Mouse (Mus musculus) cerebellum, postnatal 25 days (tissue): ENCODE measurements around the gene Ptpn14.

Experiments used
- DNase-seq, 2 experiments: peaks; one replicate each; pipeline ENCODE4 v3.0.0; 2021; ENCODE audit warnings: mixed read lengths in 2 of 2

Ptpn14 gene

DNA sequence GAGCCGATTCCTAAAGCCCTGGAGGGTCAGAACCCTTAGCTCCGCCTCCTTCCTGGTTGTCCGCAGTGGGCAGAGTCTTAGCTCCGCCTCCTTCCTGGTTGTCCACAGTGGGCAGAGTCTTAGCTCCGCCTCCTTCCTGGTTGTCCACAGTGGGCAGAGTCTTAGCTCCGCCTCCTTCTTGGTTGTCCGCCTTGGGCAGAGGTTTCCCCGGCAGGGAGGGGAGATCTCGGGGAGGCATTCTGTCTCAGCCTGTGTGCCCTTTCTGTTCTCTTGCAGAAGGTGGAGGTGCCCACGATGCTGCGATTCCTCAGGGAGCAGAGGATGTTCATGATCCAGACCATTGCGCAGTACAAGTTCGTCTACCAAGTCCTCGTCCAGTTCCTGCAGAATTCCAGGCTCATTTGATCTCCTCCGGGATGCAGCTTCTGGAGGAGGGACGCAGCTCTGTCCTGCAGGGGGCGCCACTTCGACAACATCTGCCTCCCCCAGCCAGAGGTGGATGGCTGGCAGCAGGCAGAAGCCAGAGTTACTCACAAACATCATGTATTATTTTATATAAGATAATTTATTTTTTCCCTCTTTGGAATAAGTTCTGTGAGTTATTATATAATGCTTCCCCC, 141.7 kb downstream of the Ptpn14 start:
- DNase-seq: no peak

DNA sequence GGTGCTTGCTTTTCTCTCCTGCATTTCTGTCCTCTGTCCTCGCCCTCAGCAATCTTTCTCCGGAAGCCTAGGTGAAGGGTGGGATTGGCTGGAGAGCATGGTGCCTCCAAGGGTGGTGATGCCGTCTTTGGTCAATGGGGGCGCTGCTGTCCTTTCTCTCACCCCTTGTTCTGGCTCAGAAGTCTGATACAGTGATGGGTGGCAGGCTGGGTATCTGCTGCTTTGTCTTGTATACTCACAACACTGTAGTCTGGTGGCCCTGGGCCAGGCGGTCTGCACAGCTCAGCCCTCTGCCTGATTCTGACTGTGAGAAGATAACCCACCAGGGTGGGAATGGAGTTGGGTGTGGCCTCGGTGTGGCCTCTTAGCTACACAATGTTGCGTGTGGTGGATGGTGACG, 142.5 kb downstream of the Ptpn14 start:
- no peak for DNase-seq

DNA sequence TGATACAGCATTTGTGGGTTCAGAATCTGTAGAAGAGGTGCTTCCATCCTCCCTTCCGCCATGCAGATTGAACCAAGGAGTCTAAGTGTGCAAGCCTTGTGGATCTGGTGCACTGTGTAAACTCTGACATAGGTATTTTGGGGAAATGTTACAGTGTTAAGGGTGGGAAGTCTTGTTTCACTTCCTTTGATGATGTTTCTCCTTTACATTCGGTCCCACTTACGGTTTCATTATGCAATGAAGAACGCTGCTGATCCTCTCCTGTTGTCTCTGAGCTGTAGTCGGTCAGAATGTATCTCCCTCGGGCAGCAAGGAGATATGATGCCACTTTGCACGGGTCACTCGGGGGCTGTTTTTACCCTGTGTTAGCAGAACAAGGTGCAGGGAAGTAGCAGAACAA, 143.6 kb downstream of the Ptpn14 start:
- no peak for DNase-seq

DNA sequence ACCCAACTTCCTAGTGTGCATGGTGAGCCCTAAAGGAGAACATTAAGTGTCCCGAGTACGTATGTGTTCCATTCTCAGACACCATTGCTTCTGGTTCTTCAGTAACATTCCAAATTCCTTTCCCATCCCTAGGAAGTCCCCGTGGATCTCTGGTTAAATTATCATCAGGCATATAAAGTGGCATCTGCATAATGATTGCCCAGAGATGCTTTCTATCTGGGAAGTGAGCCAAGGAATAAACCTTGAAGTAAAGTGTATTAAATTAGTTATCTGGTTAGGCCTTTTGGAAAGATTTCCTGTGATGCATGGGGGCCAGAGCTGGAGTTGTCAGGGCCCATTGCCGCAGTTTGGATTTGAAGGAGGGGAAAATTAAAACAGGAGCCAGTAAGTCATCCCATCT, 144.0 kb downstream of the Ptpn14 start:
- DNase-seq: no peak

DNA sequence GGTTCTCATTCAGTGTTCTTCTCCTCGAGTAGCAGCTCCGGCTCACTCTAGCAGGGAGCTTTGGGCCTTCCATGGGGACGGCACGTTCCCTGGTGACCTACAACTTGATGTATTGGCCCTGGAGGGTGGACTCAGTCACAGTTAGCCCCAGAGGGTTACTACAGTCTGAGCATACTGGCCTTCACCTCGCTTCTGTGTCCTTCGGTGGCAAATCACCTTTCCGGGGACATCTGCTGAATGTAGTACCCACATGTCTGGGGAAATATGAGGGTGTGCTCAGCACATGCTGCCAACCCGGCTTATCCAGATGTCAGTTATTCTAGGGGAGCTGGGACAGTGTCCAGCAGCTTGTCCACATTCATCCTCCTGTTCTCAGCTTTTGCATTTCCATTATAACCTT, 145.5 kb downstream of the Ptpn14 start:
- no peak for DNase-seq

DNA sequence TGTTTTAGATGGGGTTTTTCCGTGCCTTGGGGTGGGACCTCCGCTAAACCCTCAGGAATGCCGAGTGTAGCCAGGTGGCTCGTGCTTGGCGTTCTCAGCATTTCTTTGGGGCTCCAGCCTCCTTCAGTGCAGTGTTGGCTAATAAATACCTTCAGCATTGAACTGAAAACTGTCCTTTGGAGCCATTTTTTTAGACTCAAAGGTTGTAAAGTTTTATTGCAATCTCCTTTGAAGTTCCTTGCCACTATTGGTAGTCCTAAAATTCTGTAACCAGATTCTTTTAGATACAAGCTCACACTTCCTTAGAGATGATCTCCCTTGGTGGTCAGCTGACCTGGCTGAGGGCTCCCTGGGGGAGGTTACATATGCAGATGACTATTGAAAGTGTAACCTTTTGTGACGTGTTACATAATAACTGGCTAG, 147.4 kb downstream of the Ptpn14 start:
- no peak for DNase-seq

DNA sequence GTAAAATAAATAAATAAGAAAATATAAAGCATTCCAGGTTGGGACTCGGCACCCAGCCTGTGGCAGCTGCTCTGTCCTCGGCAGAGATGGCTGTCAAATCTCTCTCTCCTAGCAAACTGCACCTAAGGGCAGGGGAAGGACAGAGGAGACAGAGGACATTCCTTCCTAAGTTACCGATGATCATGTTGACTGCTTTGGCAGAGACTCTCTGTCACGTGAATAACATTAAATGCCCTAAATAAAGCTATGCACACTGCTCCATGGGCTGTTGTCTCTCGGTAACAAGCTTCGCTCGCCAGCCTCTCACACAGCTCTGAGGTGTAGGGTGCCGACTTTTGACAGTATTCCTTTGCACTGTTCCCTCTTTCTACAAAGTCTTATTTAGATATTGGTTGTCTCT, 148.1 kb downstream of the Ptpn14 start:
- no peak for DNase-seq

DNA sequence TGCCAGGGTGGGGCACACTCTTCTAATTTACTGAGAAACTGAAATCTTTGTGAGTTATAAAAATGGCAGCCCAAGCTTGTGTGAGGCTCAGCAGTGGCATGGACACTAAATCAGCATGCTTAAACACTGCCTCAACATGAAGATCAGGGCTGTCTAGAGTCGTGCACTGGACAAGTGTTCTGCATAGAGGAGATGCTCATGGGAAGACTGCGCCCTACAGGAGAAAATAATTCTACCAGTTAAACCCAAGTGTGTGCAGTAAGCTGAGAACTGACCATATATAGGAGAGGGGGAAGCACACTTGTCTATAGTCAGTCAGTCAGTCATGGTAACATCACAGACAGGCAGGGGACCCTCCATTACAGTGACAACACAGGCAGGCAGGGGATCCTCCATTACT, 151.1 kb downstream of the Ptpn14 start:
- DNase-seq: no peak

DNA sequence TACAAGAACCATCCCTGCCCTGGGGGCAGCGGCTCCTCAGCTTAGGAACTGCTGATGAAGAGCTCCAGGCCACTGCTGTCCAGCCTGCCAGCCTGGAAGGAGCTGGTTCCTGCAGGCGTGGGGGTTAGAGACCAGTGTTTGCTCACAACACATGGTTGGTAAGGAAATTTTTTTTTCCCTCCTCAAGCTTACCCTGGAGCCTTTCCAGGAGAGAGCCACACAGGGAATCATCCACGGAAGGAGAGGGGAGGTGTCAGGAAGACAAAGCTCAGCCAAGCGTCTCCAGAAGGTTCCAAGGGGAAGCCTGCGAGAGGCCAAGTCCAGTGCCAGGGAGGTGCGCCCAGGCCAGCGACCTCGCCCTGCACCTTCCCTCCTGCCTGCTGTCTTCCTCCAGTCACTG, 151.9 kb downstream of the Ptpn14 start:
- peak; percentile 70 to 72 for DNase-seq

DNA sequence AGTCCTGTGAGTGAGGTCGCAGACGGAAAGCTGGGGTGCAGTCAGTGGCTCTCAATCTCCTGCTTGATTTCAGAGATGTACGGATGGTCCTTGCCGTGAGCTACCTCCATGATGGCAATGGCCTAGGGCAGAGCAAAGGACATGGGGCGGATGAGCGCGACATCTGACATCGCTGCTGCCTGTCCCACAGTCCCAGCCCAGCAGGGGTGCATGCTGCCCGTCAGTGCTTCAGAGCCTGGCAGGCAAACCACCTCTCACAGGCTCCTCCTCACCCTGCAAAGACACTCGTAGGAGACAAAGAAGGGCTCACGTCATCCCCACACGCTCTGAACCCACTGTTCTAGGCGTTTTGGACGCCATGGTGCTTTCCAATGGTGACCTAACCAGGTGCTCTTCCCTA, 152.7 kb downstream of the Ptpn14 start:
- peak; percentile 32 to 51 for DNase-seq

DNA sequence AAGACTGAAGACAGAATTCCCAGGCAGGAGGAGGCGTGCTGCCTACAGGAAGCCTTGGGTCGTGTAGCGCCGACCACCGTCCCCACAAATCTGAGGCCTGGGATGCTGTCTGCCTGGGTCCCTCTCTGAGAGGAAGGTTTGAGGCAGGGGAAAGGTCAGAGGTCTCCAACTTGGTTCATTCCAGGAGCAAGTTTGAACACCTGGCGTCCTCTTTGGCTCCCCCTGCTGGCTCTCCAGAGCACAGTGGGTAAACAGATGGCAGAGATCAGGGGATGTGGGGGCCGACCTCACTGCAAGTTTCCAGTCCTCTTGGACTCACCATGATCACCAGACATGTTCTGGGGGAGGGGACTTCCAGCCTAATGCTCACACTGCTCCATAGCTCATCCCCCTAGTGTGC, 154.8 kb downstream of the Ptpn14 start:
- peak; percentile 62 to 76 for DNase-seq

DNA sequence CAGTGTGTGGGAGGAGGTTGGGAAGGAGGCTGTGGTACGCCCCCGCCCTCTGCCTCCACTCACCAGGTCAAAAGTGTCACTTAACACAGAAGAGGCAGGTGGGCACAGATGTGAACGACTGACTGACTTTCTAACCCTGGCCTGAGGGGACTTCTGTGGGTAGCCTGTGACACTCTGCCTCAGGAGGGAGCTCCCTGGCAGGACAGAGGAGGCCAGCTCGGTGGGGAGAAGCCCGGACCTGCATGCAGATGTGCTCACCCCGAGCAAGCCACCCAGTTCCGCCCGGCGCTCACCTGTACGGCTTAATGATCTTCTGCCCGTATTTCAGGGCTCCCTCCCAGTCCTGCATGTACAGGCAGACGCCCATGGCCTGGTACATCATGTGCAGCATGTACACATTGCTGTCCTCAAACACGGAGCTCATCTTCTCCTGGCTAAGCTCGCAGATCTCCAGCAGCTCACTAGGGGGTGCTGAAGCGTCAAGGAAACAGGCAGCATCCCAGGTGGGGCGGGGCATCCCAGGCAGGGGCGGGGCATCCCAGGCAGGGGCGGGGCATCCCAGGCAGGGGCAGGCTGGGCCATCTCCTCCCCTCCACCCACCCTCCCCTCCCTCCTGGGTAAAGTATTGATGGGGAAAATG, 155.6 kb downstream of the Ptpn14 start:
- peak; percentile 59 to 77 for DNase-seq

DNA sequence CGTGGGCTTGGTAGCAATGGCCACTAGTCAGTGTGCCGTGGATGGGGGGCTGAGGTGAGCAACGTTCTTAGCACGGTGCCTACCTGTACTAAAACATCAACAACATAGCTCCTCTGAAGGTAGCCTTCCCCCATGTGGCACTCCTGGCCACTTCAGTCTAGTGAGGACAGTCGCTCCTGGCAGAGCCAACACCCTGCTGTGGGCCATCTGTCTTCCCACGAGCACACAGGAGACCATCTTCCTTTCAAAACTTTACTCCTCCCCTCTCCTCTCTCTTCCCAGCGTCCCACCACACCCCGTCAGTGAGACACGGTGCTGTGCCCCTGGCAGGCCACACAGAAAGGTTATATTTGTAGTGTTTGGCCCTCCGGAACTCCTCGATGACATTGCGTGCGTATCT, 156.9 kb downstream of the Ptpn14 start:
- DNase-seq: peak; percentile 90 to 91

DNA sequence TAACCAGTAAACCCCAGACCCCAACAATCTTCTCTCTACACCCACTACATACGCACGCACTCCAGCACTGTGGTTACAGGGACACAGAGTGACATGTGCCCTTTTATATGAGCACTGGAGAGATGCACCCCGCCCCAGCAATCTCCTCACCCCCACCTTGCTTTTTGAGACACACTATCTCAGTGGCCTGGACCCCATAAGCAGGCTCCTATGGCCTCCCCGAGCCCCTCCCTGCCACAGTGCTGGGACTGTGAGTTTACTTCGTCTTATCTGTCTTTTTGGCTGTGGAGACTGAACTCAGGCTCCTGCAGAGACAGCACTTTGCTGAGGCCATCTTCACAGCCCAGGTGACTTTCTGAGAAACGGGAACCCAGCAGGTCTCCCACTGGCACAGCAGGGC, 157.9 kb downstream of the Ptpn14 start:
- DNase-seq: peak in 1 of 2 experiments; percentile 26

DNA sequence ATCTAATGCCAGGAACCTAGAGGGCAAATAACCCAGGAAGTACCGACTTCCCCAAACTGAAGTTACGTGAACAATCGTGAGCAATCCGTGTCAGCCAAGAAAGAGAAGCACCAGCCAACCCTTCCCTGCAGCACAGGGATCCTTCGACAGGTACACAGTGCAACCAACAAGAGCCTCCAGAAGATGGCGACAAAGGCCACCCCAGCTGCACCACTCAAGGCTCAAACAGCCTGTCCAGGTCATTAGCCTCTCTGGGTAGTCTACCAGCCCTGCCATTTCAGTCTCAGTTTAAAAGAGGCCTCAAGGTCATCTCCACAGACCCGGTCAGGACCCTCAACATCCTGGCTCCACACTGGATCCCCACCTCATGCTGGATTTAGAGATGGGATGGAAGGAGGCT, 159.4 kb downstream of the Ptpn14 start:
- peak; percentile 83 to 87 for DNase-seq

DNA sequence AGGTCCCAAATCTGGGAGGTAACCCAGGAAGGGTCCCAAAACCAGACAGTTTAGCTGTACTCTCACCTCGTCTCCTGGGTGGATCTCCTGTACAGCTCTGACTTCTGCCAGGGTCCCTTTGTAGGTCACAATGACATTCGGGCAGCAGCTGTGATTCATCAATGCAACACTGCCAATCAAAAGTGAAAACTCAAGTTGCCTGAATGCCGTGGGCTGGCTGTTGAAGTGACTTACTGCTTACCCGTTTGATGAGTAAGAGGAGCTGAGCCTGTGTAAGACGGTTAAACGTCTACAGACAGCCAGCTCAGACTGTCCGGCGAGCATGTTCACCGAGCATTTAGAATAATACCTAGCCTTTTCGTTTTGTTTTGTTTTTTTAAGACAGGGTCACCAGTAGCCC, 160.7 kb downstream of the Ptpn14 start:
- no peak for DNase-seq

DNA sequence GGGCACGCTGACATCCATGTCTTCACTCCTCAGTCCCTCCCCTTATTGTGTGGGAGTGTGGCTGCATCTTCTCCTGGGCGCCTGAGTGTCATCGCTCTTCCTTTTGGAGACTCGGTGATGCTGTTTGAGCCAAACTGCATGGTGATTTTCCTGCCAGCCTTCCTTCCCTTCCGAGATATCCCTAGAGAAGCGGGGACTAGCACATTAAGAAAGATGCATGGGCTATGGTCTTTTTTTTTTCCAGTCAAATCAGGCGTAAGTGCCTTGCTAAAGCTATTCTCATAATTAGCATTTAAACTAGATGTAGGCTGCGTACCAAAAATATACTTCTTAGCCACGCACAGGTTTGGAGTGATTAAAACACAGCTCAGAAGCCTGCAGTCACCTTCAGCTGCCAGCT, 166.1 kb downstream of the Ptpn14 start:
- peak in 1 of 2 experiments; percentile 18 for DNase-seq

DNA sequence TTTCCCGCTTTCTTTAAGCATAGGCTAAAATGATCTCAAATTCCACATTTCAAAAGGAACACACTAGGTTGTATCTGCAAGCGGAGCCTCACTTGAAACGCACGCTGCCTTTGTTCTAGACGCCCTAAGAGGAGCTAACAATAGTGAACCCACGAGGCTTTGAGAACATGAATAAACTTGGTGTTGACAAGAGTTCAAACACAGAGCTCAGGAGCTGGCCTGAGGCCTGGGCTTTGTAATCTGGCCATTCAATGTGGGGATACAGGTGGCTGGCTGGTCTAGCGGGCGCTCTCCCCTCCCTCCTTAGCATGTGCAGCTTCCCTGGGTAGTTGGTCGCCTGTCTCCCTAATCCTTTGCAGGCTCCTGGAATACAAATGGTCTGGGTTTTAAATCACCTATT, 169.8 kb downstream of the Ptpn14 start:
- no peak for DNase-seq

DNA sequence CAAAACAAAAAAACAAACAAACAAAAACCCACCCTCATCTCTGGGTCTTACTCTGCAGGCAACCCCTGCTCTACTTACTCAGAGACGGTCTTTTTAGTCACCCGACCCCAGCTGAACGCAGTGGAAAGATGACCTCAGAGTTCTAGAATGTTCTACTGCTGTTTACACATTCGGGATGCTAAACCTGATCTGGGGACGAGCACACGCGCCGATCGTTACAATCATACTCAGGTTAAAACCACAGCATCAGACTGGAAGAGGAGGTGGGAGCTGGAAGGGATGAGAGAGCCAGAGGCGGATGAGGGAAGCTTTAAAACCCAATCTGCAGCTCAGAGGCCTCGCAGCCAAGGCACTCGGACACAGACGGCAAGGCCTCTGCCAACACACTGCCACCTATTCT, 170.6 kb downstream of the Ptpn14 start:
- DNase-seq: no peak

DNA sequence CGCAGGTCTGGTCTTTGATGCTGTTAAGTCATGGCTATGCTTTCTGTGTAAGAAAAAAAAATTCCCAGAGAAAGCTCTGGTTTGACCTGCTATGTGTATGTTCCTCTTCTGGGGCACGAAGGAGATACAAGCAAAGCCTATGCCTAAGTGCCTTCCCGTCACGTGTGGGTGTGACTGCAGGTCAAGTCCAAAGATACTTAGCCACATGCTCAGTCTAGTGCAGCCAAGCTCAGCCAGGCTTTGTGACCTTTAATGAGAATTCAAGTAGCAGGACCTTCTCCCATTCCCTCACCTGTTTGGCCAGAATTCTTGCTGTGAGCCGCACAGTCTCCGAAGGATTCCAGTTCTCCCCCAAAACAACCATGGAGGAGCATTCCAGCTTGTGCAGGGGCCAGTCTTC, 171.5 kb downstream of the Ptpn14 start:
- DNase-seq: no peak

DNA sequence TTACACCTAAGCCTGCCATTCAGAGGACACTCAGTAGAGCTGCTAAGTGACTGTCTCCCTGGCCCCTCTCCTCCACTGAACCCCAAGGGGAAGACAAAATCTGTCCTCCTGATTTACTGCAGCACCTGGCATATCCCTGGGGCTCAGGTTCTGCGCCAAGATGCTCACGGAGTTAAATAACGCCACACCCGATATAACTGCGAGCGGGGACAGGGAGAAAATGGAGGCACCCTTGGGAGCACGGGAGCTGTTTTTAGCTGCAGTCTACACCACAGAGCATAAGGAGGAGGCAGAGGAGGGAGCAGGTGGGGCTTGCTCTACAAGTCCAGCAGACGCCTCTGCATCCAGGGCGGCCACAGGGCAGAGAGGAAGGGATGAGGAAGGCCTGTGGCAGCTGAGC, 174.3 kb downstream of the Ptpn14 start:
- DNase-seq: peak; percentile 48 to 55

DNA sequence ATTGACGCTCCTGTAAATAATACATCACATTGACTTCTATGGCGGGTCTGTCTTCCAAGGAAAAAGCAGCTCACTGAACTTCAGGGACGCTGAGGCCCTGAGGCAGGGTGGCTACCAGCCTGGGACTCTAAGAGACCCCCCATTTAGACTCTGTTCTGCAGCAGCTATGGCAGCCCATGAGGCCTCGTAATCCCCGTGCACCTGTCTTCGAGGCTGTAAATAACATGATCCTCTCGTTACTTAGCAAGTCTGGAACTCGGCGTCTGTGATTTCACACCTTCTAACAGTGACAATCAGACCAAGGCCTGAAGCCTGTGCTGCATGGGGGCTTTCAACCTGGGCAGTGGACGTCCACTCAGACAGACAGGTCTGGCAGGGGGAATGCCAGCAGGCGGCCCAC, 175.1 kb downstream of the Ptpn14 start:
- no peak for DNase-seq

DNA sequence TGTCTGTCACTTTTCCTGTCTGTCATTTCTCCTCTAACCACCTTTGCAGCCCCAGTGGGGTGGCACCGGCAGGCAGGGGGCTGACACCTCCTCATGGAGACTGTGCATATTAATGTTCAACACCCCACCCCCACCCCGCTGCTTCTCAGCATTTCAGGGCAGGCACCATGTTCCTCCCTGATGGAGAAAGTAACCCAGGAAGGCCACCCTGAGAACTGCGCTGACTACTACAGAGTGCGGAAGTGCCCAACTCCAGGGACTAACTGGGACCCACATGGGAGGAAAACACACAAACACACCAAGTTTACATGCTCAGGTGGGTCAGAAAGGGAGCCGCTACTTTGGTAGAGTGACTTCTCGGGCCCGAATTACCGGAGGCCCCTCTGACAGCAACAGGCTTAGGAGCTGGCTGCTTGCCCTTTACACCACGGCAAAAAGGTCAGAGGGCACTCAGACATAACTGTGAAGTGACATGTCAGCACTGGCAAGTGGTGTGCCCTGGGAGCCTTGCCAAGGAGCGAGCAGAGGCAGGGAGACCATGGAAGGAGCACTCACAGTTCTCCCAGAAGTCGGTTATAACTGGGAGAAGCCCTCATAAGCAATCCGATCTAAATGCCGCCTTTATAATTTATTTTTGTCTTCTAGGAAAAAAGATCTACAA, 182.7 kb downstream of the Ptpn14 start:
- DNase-seq: peak in 1 of 2 experiments; percentile 43

DNA sequence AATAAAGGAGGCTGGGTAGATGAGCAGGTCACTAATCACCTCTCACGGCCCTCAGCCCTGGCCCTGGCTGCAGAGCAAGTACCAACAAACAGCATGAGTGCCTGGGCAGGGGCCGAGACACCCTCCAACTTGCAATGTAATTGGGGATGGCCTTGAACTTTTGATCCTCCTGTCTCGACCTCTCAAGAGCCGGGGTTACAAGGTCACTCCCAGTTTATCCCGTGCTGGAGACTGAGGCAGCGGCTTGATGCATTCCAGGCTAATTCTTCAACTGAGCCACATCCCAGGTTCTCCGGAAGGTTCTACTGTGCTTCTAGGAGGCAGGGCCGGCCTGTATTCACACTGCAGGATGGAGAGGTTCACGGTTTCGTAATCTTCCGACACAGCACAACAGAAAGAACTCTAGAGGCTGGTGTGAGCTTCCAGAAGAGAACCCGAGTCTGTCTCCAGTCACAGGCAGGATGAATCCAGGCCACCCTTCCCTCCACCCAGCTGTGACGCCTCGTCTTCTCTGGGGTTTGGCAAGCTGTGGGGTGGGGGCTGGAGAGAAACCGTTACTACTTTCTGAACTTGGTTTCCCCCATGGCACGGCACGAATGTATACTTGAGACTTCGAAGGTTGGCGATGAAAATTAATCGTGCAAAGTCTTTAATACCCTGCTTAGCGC, 185.2 kb downstream of the Ptpn14 start:
- no peak for DNase-seq
